Mouse (Mus musculus) midbrain, postnatal 0 days (tissue): ENCODE results near the gene Edaradd. TPM values are rescaled to one million over a fixed set of nuclear protein-coding genes. Genes with fewer than 3 reads are reported as not detected.

Experiments
- ATAC-seq: fragments of 200-750 bp; cut with Nextera tagmentation; 2 replicates; pipeline ENCODE4 v1.8.0; 2017; ENCODE audit warnings: moderate number of reproducible peaks, mild to moderate bottlenecking, moderate TSS enrichment, moderate library complexity; ENCODE audit not compliant: low FRiP score
- DNase-seq: peaks from one replicate; pipeline ENCODE4 v3.0.0-alpha.2; 2015; ENCODE audit warnings: low spot score
- H3K27ac ChIP-seq: fragments of 300-500 bp; sonication (generic); 2 replicates; pipeline ENCODE4 v1.5.1; 2014; ENCODE audit warnings: low read depth, mild to moderate bottlenecking, low read length, mixed read lengths
- H3K27me3 ChIP-seq: fragments of 300-500 bp; sonication (generic); 2 replicates; pipeline ENCODE4 v1.6.1; 2014; ENCODE audit warnings: low read length, control low read depth, mixed read lengths; ENCODE audit not compliant: insufficient read depth
- H3K36me3 ChIP-seq: fragments of 300-500 bp; sonication (generic); 2 replicates; pipeline ENCODE4 v1.6.1; 2014; ENCODE audit warnings: low read length, control low read depth, mixed read lengths; ENCODE audit not compliant: insufficient read depth
- H3K4me1 ChIP-seq: fragments of 300-500 bp; sonication (generic); 2 replicates; pipeline ENCODE4 v1.6.1; 2014; ENCODE audit warnings: mild to moderate bottlenecking, control low read depth, antibody characterized with exemption, low read length, mixed read lengths; ENCODE audit not compliant: insufficient read depth
- H3K4me2 ChIP-seq: fragments of 300-500 bp; sonication (generic); 2 replicates; pipeline ENCODE4 v1.6.1; 2014; ENCODE audit warnings: low read depth, mild to moderate bottlenecking, low read length, mixed read lengths; ENCODE audit not compliant: poor library complexity, severe bottlenecking
- H3K4me3 ChIP-seq: fragments of 300-500 bp; sonication (generic); 2 replicates; pipeline ENCODE4 v1.5.1; 2014; ENCODE audit warnings: low read depth, mild to moderate bottlenecking, low read length, moderate library complexity
- H3K9ac ChIP-seq: fragments of 300-500 bp; sonication (generic); replicated peaks from 2 replicates; pipeline ENCODE4 v1.6.1; 2014; ENCODE audit warnings: mild to moderate bottlenecking, low read length, moderate library complexity, mixed read lengths; ENCODE audit not compliant: poor library complexity, severe bottlenecking
- H3K9me3 ChIP-seq: fragments of 300-500 bp; sonication (generic); 2 replicates; pipeline ENCODE4 v1.6.1; 2016; ENCODE audit warnings: low read length, control low read depth
- CTCF ChIP-seq: IDR thresholded peaks from 2 replicates; pipeline ENCODE4 v1.5.1; 2016; ENCODE audit warnings: antibody characterized with exemption, mild to moderate bottlenecking
- WGBS: fragments of 180-500 bp; shearing (Covaris S2); extraction: QIAGEN DNeasy Blood & Tissue Kit; methylation state at CpG from one replicate; pipeline ENCODE4 v1.1.7; 2014; 5-methylcytosine and 5-hydroxymethylcytosine counted together
- polyA plus RNA-seq: library from polyadenylated mRNA; unstranded; fragments of >200 nt; fragmentation: Nextera tagmentation; extraction: Ambion mirVana; gene quantifications from 2 replicates; pipeline ENCODE4 v1.2.1, GENCODE M21; 2015
- total RNA-seq: library from RNA; depleted of rRNA; stranded (reverse); fragments of >200 nt; gene quantifications from 2 replicates; pipeline ENCODE4 v1.2.3, GENCODE M21; 2014

Gene Edaradd
- total and polyA plus RNA-seq, 2 experiments from 2014 or later: 1.4 TPM

- Histone ChIP-seq H3K4me3 (no peak overlapping the region), H3K27me3 (no peaks in the 10 kb centered on the region), H3K9me3 (no peaks in the 10 kb centered on the region), H3K36me3 (no peaks in the 10 kb centered on the region), H3K9ac (no peak overlapping the region), H3K4me1 (no peaks in the 10 kb centered on the region), H3K27ac (no peak overlapping the region), H3K4me2 (no peak overlapping the region)
- 80% methylated on average over 3 of the region's 3 CpGs for WGBS
- no peak for TF ChIP-seq CTCF
- no peak for ATAC-seq
- no peak for DNase-seq
Measured at GRCm38 (mm10) chr13:12505359-12505758, 14.9 kb downstream of the Edaradd start.

- no peak for TF ChIP-seq CTCF
- no peaks in the 10 kb centered on the region for H3K9me3 ChIP-seq
- H3K9ac ChIP-seq: no peak overlapping the region
- H3K4me1 ChIP-seq: no peaks in the 10 kb centered on the region
- DNase-seq (peak; percentile 55), ATAC-seq (no peak)
- no peak overlapping the region for H3K27ac ChIP-seq
- no peaks in the 10 kb centered on the region for H3K27me3 ChIP-seq
- H3K4me2 ChIP-seq: no peak overlapping the region
- no peak overlapping the region for H3K4me3 ChIP-seq
- H3K36me3 ChIP-seq: no peaks in the 10 kb centered on the region
- WGBS: 26% methylated on average over 11 of the region's 11 CpGs
Measured at GRCm38 (mm10) chr13:12503238-12503751, 16.9 kb downstream of the Edaradd start.

- 32% methylated on average over 4 of the region's 4 CpGs for WGBS
- H3K36me3 ChIP-seq: no peaks in the 10 kb centered on the region
- TF ChIP-seq CTCF: no peak
- no peak overlapping the region for H3K27ac ChIP-seq
- no peaks in the 10 kb centered on the region for H3K9me3 ChIP-seq
- H3K4me3 ChIP-seq: no peak overlapping the region
- no peak overlapping the region for H3K4me2 ChIP-seq
- H3K9ac ChIP-seq: no peak overlapping the region
- no peaks in the 10 kb centered on the region for H3K4me1 ChIP-seq
- H3K27me3 ChIP-seq: no peaks in the 10 kb centered on the region
- ATAC-seq (no peak), DNase-seq (no peak)
Measured at GRCm38 (mm10) chr13:12502665-12503237, 17.5 kb downstream of the Edaradd start.

- no peak for ATAC-seq
- H3K27ac ChIP-seq: no peak overlapping the region
- no peaks in the 10 kb centered on the region for H3K4me1 ChIP-seq
Measured at GRCm38 (mm10) chr13:12499107-12499506, 21.1 kb downstream of the Edaradd start.

GRCm38 (mm10) chr13:12497809-12498208 is 22.4 kb downstream of the Edaradd start:
- TF ChIP-seq CTCF: no peak
- no peaks in the 10 kb centered on the region for H3K4me1 ChIP-seq
- no peak overlapping the region for H3K4me2 ChIP-seq
- no peak overlapping the region for H3K9ac ChIP-seq
- ATAC-seq (no peak), DNase-seq (no peak)
- H3K9me3 ChIP-seq: no peaks in the 10 kb centered on the region
- no peaks in the 10 kb centered on the region for H3K36me3 ChIP-seq
- H3K27me3 ChIP-seq: no peaks in the 10 kb centered on the region
- H3K27ac ChIP-seq: no peak overlapping the region
- WGBS: 39% methylated on average over 8 of the region's 8 CpGs
- H3K4me3 ChIP-seq: no peak overlapping the region

More at GRCm38 (mm10) chr13:12499107-12499506, 21.1 kb downstream of the Edaradd start:
- DNase-seq: no peak
- Histone ChIP-seq H3K9ac (no peak overlapping the region), H3K27me3 (no peaks in the 10 kb centered on the region), H3K36me3 (no peaks in the 10 kb centered on the region), H3K4me2 (no peak overlapping the region), H3K4me3 (no peak overlapping the region), H3K9me3 (no peaks in the 10 kb centered on the region)
- WGBS: 87% methylated on average over 7 of the region's 7 CpGs
- TF ChIP-seq CTCF: no peak

GRCm38 (mm10) chr13:12494750-12495149 is 25.5 kb downstream of the Edaradd start:
- H3K36me3 ChIP-seq: no peaks in the 10 kb centered on the region
- no peak overlapping the region for H3K9ac ChIP-seq
- 93% methylated on average over 9 of the region's 9 CpGs for WGBS
- no peak for TF ChIP-seq CTCF
- no peaks in the 10 kb centered on the region for H3K4me1 ChIP-seq
- H3K27me3 ChIP-seq: no peaks in the 10 kb centered on the region
- H3K4me3 ChIP-seq: no peak overlapping the region
- ATAC-seq (no peak), DNase-seq (no peak)
- no peak overlapping the region for H3K27ac ChIP-seq
- H3K4me2 ChIP-seq: no peak overlapping the region
- H3K9me3 ChIP-seq: no peaks in the 10 kb centered on the region
